Mouse (Mus musculus) 3T3-L1 (cell line): ENCODE data around the gene Klra2.
"Not testable (repeated sequence)": the region's sequence is repeated elsewhere in the genome, so short reads cannot be mapped to it uniquely, and the experiment has no call there.

Experiments used
- DNase-seq: peaks from one replicate; pipeline ENCODE4 v3.0.0-alpha.2; 2015; ENCODE audit warnings: low read depth, low spot score

The Klra2 gene

DNA sequence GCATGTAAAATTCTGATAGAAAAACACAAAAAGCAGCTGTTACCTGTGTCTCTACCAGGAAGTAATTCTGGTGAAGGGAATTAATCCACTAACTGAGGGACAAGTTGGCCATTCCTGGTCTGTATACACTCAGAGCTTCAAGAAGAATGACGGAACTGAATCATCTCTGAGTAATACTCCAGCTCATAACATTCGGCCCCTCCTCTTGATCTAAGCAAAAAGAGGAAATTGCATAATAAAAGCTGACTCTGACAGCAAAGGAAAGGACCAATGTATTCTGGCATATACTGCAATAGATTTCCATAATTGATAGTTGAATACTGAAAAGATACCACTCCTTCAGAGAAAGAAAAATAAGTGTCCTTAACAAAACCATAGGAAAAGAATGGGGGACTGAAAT is at the start of gene Klra2:
Gene Klra2 (minus strand): TSS at position 157 of the 400 bp plus-strand sequence.
- DNase-seq = peak; percentile 80

DNA sequence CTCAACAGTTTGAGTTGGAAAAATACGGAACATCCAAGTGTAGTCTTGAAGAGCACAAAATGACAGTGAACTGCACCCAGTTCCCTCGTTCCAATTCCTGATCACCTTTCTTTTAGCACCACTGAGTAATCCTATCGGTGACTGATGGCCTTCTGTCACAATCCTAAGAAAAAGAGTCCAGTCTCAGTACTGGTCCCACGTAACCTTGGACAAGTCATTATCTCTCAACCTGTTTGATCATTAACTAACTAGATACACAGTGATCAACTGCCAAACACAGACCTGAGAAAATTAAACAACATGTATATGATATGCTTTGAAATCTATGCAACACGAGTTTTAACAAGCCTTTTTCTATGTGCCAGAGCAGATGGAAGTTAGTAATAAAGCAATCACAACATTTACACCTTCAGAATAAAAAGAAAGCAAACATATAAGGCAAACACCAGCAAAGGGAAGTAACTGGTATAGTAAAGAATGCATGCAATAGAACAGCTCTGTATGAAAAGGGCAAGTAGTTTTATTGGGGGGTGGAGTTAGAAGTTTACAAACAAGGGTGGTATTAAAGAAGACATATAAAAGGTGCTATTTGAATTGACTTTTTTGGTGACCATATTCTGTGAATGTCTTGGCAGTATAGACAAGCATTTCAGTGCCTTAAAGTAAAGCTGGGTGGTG is 47.4 kb upstream of the Klra2 start:
- no peak for DNase-seq

DNA sequence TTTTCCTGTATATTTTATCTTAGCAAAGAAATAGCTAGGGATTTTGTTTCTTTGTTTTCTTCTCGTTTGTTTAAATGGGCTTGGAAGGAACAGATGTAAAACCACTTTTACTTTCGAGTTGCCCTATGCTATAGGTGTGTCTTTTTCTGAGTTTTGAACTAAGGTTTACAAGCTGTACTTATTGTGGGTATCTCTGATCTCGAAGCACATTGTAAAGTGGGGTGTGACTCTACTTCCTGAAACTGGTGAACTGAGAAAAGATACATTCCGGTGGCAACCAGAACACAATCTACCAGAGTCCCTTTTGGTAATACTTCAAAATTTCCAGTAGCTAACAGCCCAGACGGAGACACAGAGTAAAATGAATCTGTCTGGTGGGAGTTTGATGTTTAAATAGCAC is 46.8 kb upstream of the Klra2 start:
- DNase-seq = no peak

DNA sequence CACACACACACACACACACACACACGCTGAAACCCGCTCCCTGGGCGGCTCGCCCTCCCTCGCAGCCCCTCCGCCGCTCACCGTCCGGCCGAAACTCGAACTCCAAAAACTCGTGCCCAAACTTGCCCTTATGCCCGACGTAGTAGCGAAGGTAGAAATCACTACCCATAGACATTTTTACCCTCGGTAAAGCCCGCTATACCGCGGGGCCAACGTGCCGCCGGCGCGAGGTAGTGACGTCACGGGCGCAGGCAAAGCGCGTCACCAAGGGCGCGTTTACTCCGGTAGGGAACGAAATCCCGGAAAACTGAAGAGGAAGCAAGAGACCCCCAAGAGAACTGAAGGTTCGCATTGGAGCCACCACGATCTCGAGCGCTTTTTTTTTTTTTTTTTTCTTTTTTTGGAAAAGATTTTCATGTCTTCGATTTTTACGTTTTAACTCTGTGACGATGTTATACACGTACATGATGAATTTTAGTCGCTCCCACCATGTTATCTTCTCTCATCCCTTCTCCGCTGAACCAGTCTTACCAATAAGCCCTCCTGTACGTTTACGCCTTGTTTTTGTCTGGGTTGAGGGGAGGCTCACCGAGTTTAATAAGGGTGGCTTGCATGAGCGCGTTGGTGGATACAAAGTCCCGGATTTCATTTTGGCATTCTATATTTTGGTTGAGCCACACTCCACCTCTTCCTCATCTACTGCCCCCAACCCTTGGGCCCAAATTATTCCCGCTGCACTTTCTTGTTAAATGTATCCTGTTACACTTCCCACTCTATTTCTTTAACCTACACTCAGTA is 46.0 kb upstream of the Klra2 start, which contains the start of gene Magohb:
Gene Magohb (minus strand): TSS at position 254 of the 798 bp plus-strand sequence.
- peak; percentile 60 for DNase-seq

DNA sequence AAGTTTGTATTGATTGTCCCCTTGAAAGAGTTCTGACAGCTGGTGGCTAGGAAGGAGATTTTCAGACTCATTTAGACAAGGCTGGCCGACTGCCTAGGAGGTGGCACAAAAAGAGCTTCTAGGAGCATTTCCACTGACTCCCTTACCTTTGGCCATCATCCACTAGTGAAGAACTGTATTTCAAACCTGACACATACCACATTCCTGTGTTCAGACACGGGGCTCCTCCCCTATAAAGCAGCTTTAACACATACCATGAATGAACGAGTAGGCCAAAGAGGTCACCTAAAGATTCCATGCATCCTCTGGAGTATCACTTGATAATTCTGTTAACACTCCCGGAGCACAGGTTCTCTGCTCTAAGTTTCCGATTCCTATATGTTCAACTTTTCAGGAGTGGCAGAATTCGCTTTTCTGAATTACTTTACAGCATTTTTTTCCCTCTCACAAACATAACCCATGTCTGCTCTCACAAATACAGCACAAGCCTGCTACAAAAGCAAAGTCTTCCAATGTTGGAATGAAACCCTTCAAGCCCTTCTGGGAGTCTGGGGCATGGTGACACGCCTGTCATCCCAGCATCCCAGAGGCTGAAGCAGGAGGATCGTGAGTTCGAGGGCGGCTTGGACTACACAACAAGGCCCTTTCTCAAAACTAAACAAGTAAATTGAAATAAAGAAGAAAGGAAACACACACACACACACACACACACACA is 45.3 kb upstream of the Klra2 start:
- peak; percentile 57 for DNase-seq

DNA sequence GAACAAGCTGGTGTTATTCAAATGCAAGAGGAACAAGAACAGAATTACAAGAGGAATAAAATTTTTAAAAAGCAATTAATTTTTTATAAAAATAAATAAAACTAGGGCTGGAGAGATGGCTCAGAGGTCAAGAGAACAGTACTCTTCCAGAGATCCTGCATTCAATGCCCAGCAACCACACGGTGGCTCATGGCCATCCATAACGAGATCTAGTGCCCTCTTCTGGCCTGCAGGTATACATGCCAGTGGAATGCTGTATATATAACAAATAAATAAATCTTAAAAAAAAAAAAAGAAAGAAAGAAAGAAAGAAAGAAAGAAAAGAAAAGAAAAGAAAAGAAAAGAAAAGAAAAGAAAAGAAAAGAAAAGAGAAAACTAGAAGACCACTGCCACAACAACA is 43.3 kb upstream of the Klra2 start:
- peak; percentile 82 for DNase-seq

DNA sequence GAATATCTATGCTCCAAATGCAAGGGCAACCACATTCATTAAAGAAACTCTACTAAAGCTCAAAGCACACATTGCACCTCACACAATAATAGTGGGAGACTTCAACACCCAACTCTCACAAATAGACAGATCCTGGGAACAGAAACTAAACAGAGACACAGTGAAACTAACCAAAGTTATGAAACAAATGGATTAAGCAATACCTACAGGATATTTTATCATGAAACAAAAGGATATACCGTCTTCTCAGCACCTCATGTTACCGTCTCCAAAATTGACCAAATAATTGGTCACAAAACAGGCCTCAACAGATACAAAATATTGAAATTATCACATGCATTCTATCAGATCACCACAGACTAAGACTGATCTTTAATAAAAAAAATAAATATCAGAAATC is 31.0 kb upstream of the Klra2 start:
- not testable (repeated sequence) for DNase-seq

DNA sequence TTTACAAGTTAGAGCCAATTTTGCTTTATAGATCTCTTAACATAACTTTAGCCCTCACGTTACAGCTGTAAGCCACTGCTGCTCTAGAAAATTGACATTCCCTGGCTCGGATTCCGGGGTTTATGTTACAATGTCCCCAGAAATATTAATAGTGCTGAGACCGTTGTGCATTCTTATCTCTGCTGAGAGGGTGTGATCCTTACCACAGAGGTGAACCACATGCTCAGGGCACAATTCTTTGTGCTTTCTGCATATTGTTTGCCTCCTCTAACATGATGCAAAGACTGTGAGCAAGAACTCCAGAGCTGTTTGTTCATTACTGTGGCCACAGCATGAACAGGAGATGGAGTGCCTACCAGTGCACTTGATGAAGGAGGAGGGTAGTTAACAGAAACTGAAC is 29.5 kb upstream of the Klra2 start:
- DNase-seq = no peak

DNA sequence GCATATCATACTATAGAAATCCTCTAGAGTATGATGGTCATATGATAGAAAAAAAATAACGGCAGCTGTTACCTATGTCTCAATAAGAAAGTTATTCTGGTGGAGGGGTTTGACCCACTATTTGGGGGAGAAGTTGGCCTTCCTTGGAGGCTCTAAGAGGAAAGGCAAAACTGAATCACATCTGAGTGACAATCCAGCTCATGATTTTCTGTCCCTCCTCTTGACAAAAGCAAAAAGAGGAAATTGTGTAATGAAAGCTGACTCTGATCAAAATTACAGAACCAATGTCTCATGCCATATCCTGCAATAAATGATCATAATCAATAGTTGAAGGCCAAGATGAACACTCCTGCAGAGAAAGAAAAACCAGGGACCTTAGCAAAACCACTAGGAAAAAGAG is 25.1 kb upstream of the Klra2 start:
- DNase-seq = no peak

DNA sequence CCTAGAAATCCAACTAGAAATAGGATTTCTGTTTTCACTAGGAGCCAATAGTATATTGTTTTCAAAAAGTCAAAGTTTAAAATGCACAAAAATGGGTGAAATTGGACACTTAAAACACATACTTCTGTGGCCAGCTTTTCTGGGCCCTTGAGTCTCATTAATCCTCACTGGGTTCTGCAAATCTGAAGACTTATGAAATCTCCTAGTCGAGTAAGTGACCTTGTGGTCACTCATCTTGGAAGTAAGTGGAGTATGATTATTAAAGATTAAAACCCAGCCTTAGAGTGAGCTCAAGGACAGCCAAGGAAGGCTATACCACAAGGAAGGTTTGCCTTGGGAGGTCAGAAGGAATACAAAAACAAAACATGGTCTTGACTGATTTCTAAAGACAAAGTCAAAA is 23.1 kb upstream of the Klra2 start:
- DNase-seq = no peak

DNA sequence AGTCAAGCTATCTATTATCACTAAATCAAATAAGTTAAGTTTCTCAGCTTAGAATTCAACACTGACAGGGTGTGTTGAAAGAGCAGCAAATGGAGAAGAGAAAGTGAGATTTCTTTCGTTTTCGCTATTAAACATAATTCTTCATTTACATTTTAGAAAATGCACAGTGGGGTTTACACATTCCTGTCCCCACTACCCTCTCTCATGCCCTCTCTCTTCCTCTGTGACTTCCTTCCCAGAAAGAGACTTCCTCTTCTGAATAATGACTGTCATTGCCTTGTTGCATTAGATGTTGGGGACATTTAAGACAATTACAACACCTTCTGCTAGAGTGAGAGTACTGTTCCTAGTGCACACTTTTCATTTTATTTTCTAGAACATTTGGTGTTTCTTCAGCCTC is 22.4 kb upstream of the Klra2 start:
- no peak for DNase-seq

DNA sequence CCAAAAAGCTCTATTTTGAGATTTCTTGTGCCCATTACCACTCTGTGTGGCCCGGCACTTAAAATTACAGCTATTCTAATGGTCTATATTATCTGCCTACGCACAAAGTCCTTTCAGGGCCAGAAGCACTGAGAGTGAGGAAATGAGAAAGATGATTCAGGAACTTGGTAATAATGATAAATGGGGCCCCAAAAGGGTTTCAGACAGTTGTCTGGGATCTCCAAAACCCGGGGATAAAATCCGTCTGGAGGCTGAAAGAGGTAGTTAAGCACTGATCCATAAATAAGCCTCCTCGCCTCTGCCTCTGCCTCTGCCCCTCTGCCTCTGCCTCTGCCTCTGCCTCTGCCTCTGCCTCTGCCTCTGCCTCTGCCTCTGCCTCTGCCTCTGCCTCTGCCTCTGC is 17.0 kb upstream of the Klra2 start:
- DNase-seq = no peak

DNA sequence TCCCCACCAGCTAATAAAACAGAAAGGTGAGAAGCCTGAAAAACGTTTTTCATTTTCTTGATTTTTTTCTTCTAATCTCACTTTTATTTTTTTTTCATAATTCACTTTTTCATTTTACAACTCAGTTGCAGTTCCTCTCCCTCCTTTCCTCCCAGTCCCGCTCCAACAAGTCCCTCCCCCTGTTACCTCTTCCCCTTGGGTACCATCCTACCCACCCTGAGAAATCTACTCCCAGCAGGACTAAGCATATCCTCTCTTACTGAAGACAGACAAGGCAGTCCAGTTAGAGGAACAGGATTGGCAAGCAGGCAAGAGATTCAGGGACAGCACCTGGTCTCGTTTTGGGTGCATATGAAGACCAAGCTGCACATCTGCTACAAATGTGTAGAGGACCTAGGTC is 15.6 kb upstream of the Klra2 start:
- no peak for DNase-seq

DNA sequence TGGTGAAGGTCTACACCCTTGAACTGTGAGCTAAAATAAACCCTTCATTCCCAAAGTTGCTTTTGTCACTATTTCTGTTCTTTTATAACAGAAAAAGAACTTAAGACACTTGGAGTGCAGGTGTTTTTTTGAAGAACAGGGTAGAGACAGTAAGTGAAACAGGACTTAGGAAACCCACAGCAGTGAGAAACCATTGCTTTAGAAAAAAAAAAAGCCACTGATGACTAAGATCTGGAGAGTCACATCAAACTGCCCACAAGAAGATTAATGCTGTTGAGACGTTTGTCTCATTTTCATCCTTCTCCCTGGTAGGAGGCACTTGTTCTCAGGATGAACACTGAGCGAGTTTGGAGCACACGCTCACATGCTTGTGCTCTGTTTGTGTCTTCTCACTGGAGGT is 14.8 kb upstream of the Klra2 start:
- no peak for DNase-seq

DNA sequence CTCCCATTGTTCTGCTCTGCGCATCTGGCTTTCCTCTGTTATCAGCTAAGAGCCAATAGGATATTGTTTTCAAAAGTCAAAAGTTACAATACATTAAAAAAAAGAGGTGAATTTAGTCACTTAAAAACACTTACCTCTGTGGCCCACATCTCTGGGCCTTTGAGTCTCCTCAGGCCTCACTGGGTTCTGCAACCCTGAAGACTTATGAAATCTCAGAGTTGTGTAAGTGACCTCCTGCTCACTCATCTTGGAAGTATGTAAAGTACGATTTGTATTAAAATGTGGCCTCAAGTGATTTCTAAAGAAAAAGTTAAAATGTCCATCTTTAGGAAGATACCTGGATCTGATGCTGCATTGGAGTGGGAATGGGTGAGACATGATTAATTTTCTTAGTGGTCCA is 2.1 kb downstream of the Klra2 start:
- peak; percentile 69 for DNase-seq
